Mouse (Mus musculus) forebrain, embryonic 15.5 days (tissue): ENCODE data around the gene Gm10644. TPM values are rescaled to one million over a fixed set of nuclear protein-coding genes. Genes with fewer than 3 reads are reported as not detected.

Source experiments
- ATAC-seq: fragments of 200-750 bp; cut with Nextera tagmentation; replicated peaks from 2 replicates; pipeline ENCODE4 v1.8.0; 2017; ENCODE audit warnings: mild to moderate bottlenecking, moderate TSS enrichment, moderate library complexity
- H3K27ac ChIP-seq: fragments of 300-500 bp; sonication (generic); replicated peaks from 2 replicates; pipeline ENCODE4 v1.5.1; 2015; ENCODE audit warnings: mild to moderate bottlenecking, inconsistent platforms
- H3K27me3 ChIP-seq: fragments of 300-500 bp; sonication (generic); 2 replicates; pipeline ENCODE4 v1.6.1; 2015; ENCODE audit warnings: inconsistent platforms
- H3K36me3 ChIP-seq: fragments of 300-500 bp; sonication (generic); 2 replicates; pipeline ENCODE4 v1.6.1; 2015; ENCODE audit warnings: mild to moderate bottlenecking, inconsistent platforms
- H3K4me1 ChIP-seq: fragments of 300-500 bp; sonication (generic); 2 replicates; pipeline ENCODE4 v1.6.1; 2015; ENCODE audit warnings: inconsistent platforms
- H3K4me2 ChIP-seq: fragments of 300-500 bp; sonication (generic); replicated peaks from 2 replicates; pipeline ENCODE4 v1.6.1; 2015; ENCODE audit warnings: mild to moderate bottlenecking, inconsistent platforms
- H3K4me3 ChIP-seq: fragments of 300-500 bp; sonication (generic); 2 replicates; pipeline ENCODE4 v1.5.1; 2015; ENCODE audit warnings: mild to moderate bottlenecking, inconsistent platforms
- H3K9ac ChIP-seq: fragments of 300-500 bp; sonication (generic); replicated peaks from 2 replicates; pipeline ENCODE4 v1.6.1; 2015; ENCODE audit warnings: mild to moderate bottlenecking, inconsistent platforms
- H3K9me3 ChIP-seq: fragments of 300-500 bp; sonication (generic); 2 replicates; pipeline ENCODE4 v1.6.1; 2016; ENCODE audit warnings: inconsistent platforms
- WGBS: fragments of 180-500 bp; shearing (Covaris S2); methylation state at CpG from one replicate; pipeline ENCODE4 v1.1.7; 2015; ENCODE audit warnings: mixed read lengths; 5-methylcytosine and 5-hydroxymethylcytosine counted together
- polyA plus RNA-seq: library from polyadenylated mRNA; unstranded; fragments of >200 nt; fragmentation: Nextera tagmentation; extraction: Ambion mirVana; gene quantifications from 2 replicates; pipeline ENCODE4 v1.2.1, GENCODE M21; 2015

The Gm10644 gene
- polyA plus RNA-seq, 1 experiment from 2014 or later: 0.95 TPM

GRCm38 (mm10) chr8:83977646-83978045 lies 22.6 kb upstream of the Gm10644 start:
- Histone ChIP-seq H3K9ac (no peak overlapping the region), H3K36me3 (peaks cover 21% of the 10 kb centered on the region), H3K9me3 (no peaks in the 10 kb centered on the region), H3K27ac (0 out of 2 replicates have a peak overlapping the region, but pooled peaks have one; percentile 12), H3K4me3 (no peak overlapping the region), H3K4me2 (no peak overlapping the region), H3K27me3 (no peaks in the 10 kb centered on the region), H3K4me1 (peaks cover 28% of the 10 kb centered on the region)
- 56% methylated on average over 6 of the region's 6 CpGs for WGBS
- ATAC-seq: no peak

- no peak for ATAC-seq
- Histone ChIP-seq H3K9ac (no peak overlapping the region), H3K9me3 (no peaks in the 10 kb centered on the region), H3K36me3 (peaks cover 15% of the 10 kb centered on the region), H3K27ac (no peak overlapping the region), H3K4me1 (peaks cover 31% of the 10 kb centered on the region), H3K27me3 (no peaks in the 10 kb centered on the region), H3K4me3 (no peak overlapping the region), H3K4me2 (no peak overlapping the region)
- 81% methylated on average over 5 of the region's 5 CpGs for WGBS
Measured at GRCm38 (mm10) chr8:83976779-83977350, 21.9 kb upstream of the Gm10644 start.

GRCm38 (mm10) chr8:83976101-83976630 lies 21.2 kb upstream of the Gm10644 start:
- H3K27ac ChIP-seq: no peak overlapping the region
- no peak overlapping the region for H3K4me3 ChIP-seq
- no peak overlapping the region for H3K9ac ChIP-seq
- 89% methylated on average over 4 of the region's 4 CpGs for WGBS
- no peak overlapping the region for H3K4me2 ChIP-seq
- peaks cover 34% of the 10 kb centered on the region for H3K4me1 ChIP-seq
- no peak for ATAC-seq
- no peaks in the 10 kb centered on the region for H3K27me3 ChIP-seq
- H3K9me3 ChIP-seq: no peaks in the 10 kb centered on the region
- H3K36me3 ChIP-seq: peaks cover 8% of the 10 kb centered on the region

GRCm38 (mm10) chr8:83974521-83974920 lies 19.5 kb upstream of the Gm10644 start:
- no peak overlapping the region for H3K9ac ChIP-seq
- H3K4me3 ChIP-seq: peak overlapping the region; percentile 90; the same call in 1 of the 2 replicates

GRCm38 (mm10) chr8:83973161-83974031 lies 18.4 kb upstream of the Gm10644 start:
- Histone ChIP-seq H3K27ac (peak overlapping the region; percentile 81), H3K9ac (peak overlapping the region; percentile 89), H3K4me2 (peak overlapping the region; percentile 96), H3K4me3 (peak overlapping the region; percentile 90), H3K27me3 (no peaks in the 10 kb centered on the region), H3K4me1 (peaks cover 34% of the 10 kb centered on the region), H3K9me3 (no peaks in the 10 kb centered on the region), H3K36me3 (0 out of 2 replicates have a peak, but pooled peaks cover 3% of the 10 kb centered on the region)
- 2% methylated on average over 37 of the region's 37 CpGs for WGBS
- peak; percentile 46; the same call in 1 of the 2 replicates for ATAC-seq

More at GRCm38 (mm10) chr8:83974521-83974920, 19.5 kb upstream of the Gm10644 start:
- peak overlapping the region; percentile 96; the same call in 1 of the 2 replicates for H3K4me2 ChIP-seq
- H3K27ac ChIP-seq: no peak overlapping the region
- no peaks in the 10 kb centered on the region for H3K27me3 ChIP-seq
- ATAC-seq: no peak
- H3K9me3 ChIP-seq: no peaks in the 10 kb centered on the region
- H3K4me1 ChIP-seq: peaks cover 34% of the 10 kb centered on the region
- WGBS: 74% methylated on average over 4 of the region's 4 CpGs
- no peaks in the 10 kb centered on the region for H3K36me3 ChIP-seq

- Histone ChIP-seq H3K9me3 (no peaks in the 10 kb centered on the region), H3K36me3 (peaks cover 6% of the 10 kb centered on the region; the same call in 1 of the 2 replicates), H3K27me3 (no peaks in the 10 kb centered on the region), H3K4me2 (peak within 1 kb of the TSS; percentile 96), H3K4me1 (peaks cover 28% of the 10 kb centered on the region), H3K4me3 (peak within 1 kb of the TSS; percentile 90), H3K9ac (peak within 1 kb of the TSS; percentile 89), H3K27ac (peak within 1 kb of the TSS; percentile 81)
- under 1% methylated on average over 71 of the region's 94 CpGs for WGBS
- peak; percentile 100 for ATAC-seq
Measured at GRCm38 (mm10) chr8:83972150-83973120, 17.4 kb upstream of the Gm10644 start, which contains the start of gene Prkaca. Gene Prkaca, plus strand, starts transcription at chr8:83972993.

- Histone ChIP-seq H3K27me3 (no peaks in the 10 kb centered on the region), H3K4me3 (peak overlapping the region; percentile 90), H3K4me2 (peak overlapping the region; percentile 83), H3K9me3 (no peaks in the 10 kb centered on the region), H3K36me3 (peaks cover 6% of the 10 kb centered on the region; the same call in 1 of the 2 replicates), H3K27ac (peak overlapping the region; percentile 69; the same call in 1 of the 2 replicates), H3K9ac (peak overlapping the region; percentile 73), H3K4me1 (peaks cover 20% of the 10 kb centered on the region)
- WGBS: 80% methylated on average over 6 of the region's 6 CpGs
- no peak for ATAC-seq
Measured at GRCm38 (mm10) chr8:83971661-83972060, 16.7 kb upstream of the Gm10644 start.

GRCm38 (mm10) chr8:83971121-83971520 lies 16.1 kb upstream of the Gm10644 start:
- no peak overlapping the region for H3K27ac ChIP-seq
- no peak overlapping the region for H3K4me2 ChIP-seq
- no peaks in the 10 kb centered on the region for H3K9me3 ChIP-seq
- peaks cover 6% of the 10 kb centered on the region; the same call in 1 of the 2 replicates for H3K36me3 ChIP-seq
- H3K4me3 ChIP-seq: 0 out of 2 replicates have a peak overlapping the region, but pooled peaks have one; percentile 90
- H3K27me3 ChIP-seq: no peaks in the 10 kb centered on the region
- WGBS: 91% methylated on average over 4 of the region's 4 CpGs
- H3K9ac ChIP-seq: no peak overlapping the region
- no peak for ATAC-seq
- H3K4me1 ChIP-seq: peaks cover 20% of the 10 kb centered on the region

GRCm38 (mm10) chr8:83967701-83968100 lies 12.7 kb upstream of the Gm10644 start:
- Histone ChIP-seq H3K9ac (no peak overlapping the region), H3K4me3 (no peak overlapping the region), H3K9me3 (no peaks in the 10 kb centered on the region), H3K27me3 (no peaks in the 10 kb centered on the region), H3K27ac (no peak overlapping the region), H3K36me3 (peaks cover 6% of the 10 kb centered on the region; the same call in 1 of the 2 replicates), H3K4me2 (no peak overlapping the region), H3K4me1 (peaks cover 7% of the 10 kb centered on the region)
- ATAC-seq: no peak
- 97% methylated on average over 7 of the region's 7 CpGs for WGBS

- ATAC-seq: no peak
- Histone ChIP-seq H3K4me1 (no peaks in the 10 kb centered on the region), H3K27ac (no peak overlapping the region), H3K9ac (no peak overlapping the region), H3K36me3 (peaks cover 6% of the 10 kb centered on the region; the same call in 1 of the 2 replicates), H3K27me3 (no peaks in the 10 kb centered on the region), H3K4me2 (no peak overlapping the region), H3K9me3 (no peaks in the 10 kb centered on the region), H3K4me3 (no peak overlapping the region)
- 91% methylated on average over 5 of the region's 5 CpGs for WGBS
Measured at GRCm38 (mm10) chr8:83964015-83964765, 9.2 kb upstream of the Gm10644 start.
